Mouse (Mus musculus) forebrain, postnatal 0 days (tissue): Measurements from ENCODE around the gene Dhh. TPM values are rescaled to one million over a fixed set of nuclear protein-coding genes. Genes with fewer than 3 reads are reported as not detected.

ENCODE experiments used
- ATAC-seq: fragments of 200-750 bp; cut with Nextera tagmentation; 2 replicates; pipeline ENCODE4 v1.8.0; 2017; ENCODE audit warnings: mild to moderate bottlenecking, moderate library complexity
- DNase-seq: peaks from one replicate; pipeline ENCODE4 v3.0.0-alpha.2; 2015
- H3K27ac ChIP-seq: fragments of 300-500 bp; sonication (generic); 2 replicates; pipeline ENCODE4 v1.5.1; 2014; ENCODE audit warnings: low read depth, mild to moderate bottlenecking, antibody characterized with exemption, low read length, moderate library complexity, mixed read lengths
- H3K27me3 ChIP-seq: fragments of 300-500 bp; sonication (generic); 2 replicates; pipeline ENCODE4 v1.6.1; 2014; ENCODE audit warnings: mild to moderate bottlenecking, low read length, mixed read lengths; ENCODE audit not compliant: insufficient read depth
- H3K36me3 ChIP-seq: fragments of 300-500 bp; sonication (generic); 2 replicates; pipeline ENCODE4 v1.6.1; 2014; ENCODE audit warnings: mild to moderate bottlenecking, moderate library complexity; ENCODE audit not compliant: insufficient read depth
- H3K4me1 ChIP-seq: fragments of 300-500 bp; sonication (generic); 2 replicates; pipeline ENCODE4 v1.6.1; 2014; ENCODE audit warnings: antibody characterized with exemption; ENCODE audit not compliant: insufficient read depth
- H3K4me2 ChIP-seq: fragments of 300-500 bp; sonication (generic); 2 replicates; pipeline ENCODE4 v1.6.1; 2014; ENCODE audit warnings: low read depth, mild to moderate bottlenecking, moderate library complexity
- H3K4me3 ChIP-seq: fragments of 300-500 bp; sonication (generic); 2 replicates; pipeline ENCODE4 v1.5.1; 2014; ENCODE audit warnings: low read depth, low read length, mixed read lengths
- H3K9ac ChIP-seq: fragments of 300-500 bp; sonication (generic); 2 replicates; pipeline ENCODE4 v1.6.1; 2014; ENCODE audit warnings: mild to moderate bottlenecking
- H3K9me3 ChIP-seq: fragments of 300-500 bp; sonication (generic); 2 replicates; pipeline ENCODE4 v1.6.1; 2016; ENCODE audit warnings: low read length
- CTCF ChIP-seq: sonication (generic); IDR thresholded peaks from 2 replicates; pipeline ENCODE4 v1.5.1; 2016; ENCODE audit warnings: antibody characterized with exemption, control low read depth, low read depth
- WGBS: fragments of 180-500 bp; shearing (Covaris S2); extraction: QIAGEN DNeasy Blood & Tissue Kit; methylation state at CpG from one replicate; pipeline ENCODE4 v1.1.7; 2014; 5-methylcytosine and 5-hydroxymethylcytosine counted together
- polyA plus RNA-seq: library from polyadenylated mRNA; unstranded; fragments of >200 nt; fragmentation: Nextera tagmentation; extraction: Ambion mirVana; gene quantifications from 2 replicates; pipeline ENCODE4 v1.2.1, GENCODE M21; 2015
- total RNA-seq: library from RNA; depleted of rRNA; stranded (reverse); fragments of >200 nt; gene quantifications from 2 replicates; pipeline ENCODE4 v1.2.3, GENCODE M21; 2014; rRNA removed

Dhh gene
- total RNA-seq (0.15 and 0.76 TPM in 2 replicates), polyA plus RNA-seq (0.25 and 0.58 TPM in 2 replicates)

GRCm38 (mm10) chr15:98897928-98898800 lies at the start of gene Dhh:
Gene Dhh, minus strand, starts transcription at chr15:98898540.
- Histone ChIP-seq H3K27me3 (peaks cover 54% of the 10 kb centered on the region), H3K9ac (no peak within 1 kb of the TSS), H3K4me1 (0 out of 2 replicates have a peak, but pooled peaks cover 3% of the 10 kb centered on the region), H3K36me3 (0 out of 2 replicates have a peak, but pooled peaks cover 3% of the 10 kb centered on the region), H3K4me3 (peak within 1 kb of the TSS; percentile 5; the same call in 1 of the 2 replicates), H3K4me2 (peak within 1 kb of the TSS; percentile 34), H3K9me3 (no peaks in the 10 kb centered on the region), H3K27ac (no peak within 1 kb of the TSS)
- DNase-seq, result no peak
- 2% methylated on average over 40 of the region's 41 CpGs for WGBS
- no peak for ATAC-seq
- no peak for TF ChIP-seq CTCF

GRCm38 (mm10) chr15:98947884-98948283 lies 49.5 kb upstream of the Dhh start:
- H3K4me2 ChIP-seq, result peak overlapping the region; percentile 70
- no peaks in the 10 kb centered on the region for H3K27me3 ChIP-seq
- TF ChIP-seq CTCF, result no peak
- ATAC-seq, result no peak
- H3K27ac ChIP-seq, result peak overlapping the region; percentile 45; the same call in 1 of the 2 replicates
- H3K36me3 ChIP-seq, result peaks cover 9% of the 10 kb centered on the region
- WGBS, result 34% methylated on average over 3 of the region's 3 CpGs
- H3K4me3 ChIP-seq, result peak overlapping the region; percentile 7; the same call in 1 of the 2 replicates
- no peaks in the 10 kb centered on the region for H3K4me1 ChIP-seq
- peak; percentile 46 for DNase-seq
- peak overlapping the region; percentile 61; the same call in 1 of the 2 replicates for H3K9ac ChIP-seq
- no peaks in the 10 kb centered on the region for H3K9me3 ChIP-seq

DNA sequence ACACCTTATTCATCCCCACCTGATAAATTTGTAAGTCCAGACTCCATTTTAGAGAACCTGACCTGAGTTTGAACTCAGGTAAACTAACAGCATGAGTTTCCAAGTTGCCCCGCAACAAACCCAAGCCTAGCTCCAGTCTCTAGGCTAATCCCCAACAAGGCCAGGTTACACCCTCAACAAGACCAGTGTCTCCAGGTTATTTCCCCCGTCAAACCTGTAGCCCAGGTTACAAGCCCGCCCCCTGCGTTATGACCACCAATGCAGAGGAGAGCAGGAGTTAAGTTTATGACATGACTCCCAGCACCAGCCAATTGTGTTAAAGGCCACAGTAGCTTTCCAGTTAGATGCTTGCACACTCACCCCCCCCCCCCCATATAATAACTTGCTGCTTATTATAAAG lies 44.8 kb upstream of the Dhh start:
- DNase-seq, result no peak
- 78% methylated on average over 4 of the region's 4 CpGs for WGBS

DNA sequence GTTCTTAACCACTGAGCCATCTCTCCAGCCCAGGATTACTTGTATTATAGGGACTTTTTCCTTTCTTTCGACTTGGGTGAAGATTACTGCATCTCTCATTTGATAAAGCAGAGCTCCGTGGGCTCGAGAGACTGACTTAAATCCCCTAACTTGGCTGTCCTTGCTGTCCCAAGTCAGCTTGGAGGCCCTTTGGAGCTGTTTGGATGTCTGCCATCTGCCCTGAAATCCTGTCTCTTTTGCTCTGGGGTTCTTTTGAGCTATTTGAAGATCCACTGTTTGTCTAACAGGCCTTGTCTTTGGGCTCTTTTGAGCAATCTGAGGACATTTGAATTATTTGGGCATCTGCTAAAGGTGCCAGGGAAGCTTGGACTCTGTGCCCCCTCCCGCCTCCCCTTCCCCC lies 43.7 kb upstream of the Dhh start:
- Histone ChIP-seq H3K27ac (no peak overlapping the region), H3K9me3 (no peaks in the 10 kb centered on the region), H3K9ac (no peak overlapping the region), H3K4me1 (no peaks in the 10 kb centered on the region), H3K27me3 (no peaks in the 10 kb centered on the region), H3K4me3 (no peak overlapping the region), H3K4me2 (no peak overlapping the region), H3K36me3 (no peaks in the 10 kb centered on the region)
- ATAC-seq (no peak), DNase-seq (no peak)
- 71% methylated on average over 4 of the region's 4 CpGs for WGBS
- TF ChIP-seq CTCF, result no peak

More for the DNA sequence above, 44.8 kb upstream of the Dhh start:
- no peaks in the 10 kb centered on the region for H3K27me3 ChIP-seq
- TF ChIP-seq CTCF, result no peak
- no peak overlapping the region for H3K4me2 ChIP-seq
- no peak overlapping the region for H3K4me3 ChIP-seq
- ATAC-seq, result no peak
- H3K27ac ChIP-seq, result no peak overlapping the region
- H3K9me3 ChIP-seq, result no peaks in the 10 kb centered on the region
- H3K4me1 ChIP-seq, result no peaks in the 10 kb centered on the region
- no peak overlapping the region for H3K9ac ChIP-seq
- no peaks in the 10 kb centered on the region for H3K36me3 ChIP-seq

- Histone ChIP-seq H3K4me1 (no peaks in the 10 kb centered on the region), H3K4me2 (no peak overlapping the region), H3K9me3 (no peaks in the 10 kb centered on the region), H3K9ac (no peak overlapping the region), H3K4me3 (no peak overlapping the region), H3K36me3 (no peaks in the 10 kb centered on the region), H3K27me3 (no peaks in the 10 kb centered on the region), H3K27ac (no peak overlapping the region)
- WGBS, result 88% methylated on average over 2 of the region's 2 CpGs
- TF ChIP-seq CTCF, result no peak
- DNase-seq (no peak), ATAC-seq (no peak)
Measured at GRCm38 (mm10) chr15:98941539-98941938, 43.2 kb upstream of the Dhh start.

GRCm38 (mm10) chr15:98940816-98941215 lies 42.5 kb upstream of the Dhh start:
- Histone ChIP-seq H3K4me1 (no peaks in the 10 kb centered on the region), H3K36me3 (no peaks in the 10 kb centered on the region), H3K9ac (no peak overlapping the region), H3K4me3 (no peak overlapping the region), H3K27me3 (no peaks in the 10 kb centered on the region), H3K9me3 (no peaks in the 10 kb centered on the region), H3K4me2 (no peak overlapping the region), H3K27ac (no peak overlapping the region)
- no peak for TF ChIP-seq CTCF
- WGBS, result 33% methylated on average over 10 of the region's 10 CpGs
- DNase-seq (no peak), ATAC-seq (no peak)

DNA sequence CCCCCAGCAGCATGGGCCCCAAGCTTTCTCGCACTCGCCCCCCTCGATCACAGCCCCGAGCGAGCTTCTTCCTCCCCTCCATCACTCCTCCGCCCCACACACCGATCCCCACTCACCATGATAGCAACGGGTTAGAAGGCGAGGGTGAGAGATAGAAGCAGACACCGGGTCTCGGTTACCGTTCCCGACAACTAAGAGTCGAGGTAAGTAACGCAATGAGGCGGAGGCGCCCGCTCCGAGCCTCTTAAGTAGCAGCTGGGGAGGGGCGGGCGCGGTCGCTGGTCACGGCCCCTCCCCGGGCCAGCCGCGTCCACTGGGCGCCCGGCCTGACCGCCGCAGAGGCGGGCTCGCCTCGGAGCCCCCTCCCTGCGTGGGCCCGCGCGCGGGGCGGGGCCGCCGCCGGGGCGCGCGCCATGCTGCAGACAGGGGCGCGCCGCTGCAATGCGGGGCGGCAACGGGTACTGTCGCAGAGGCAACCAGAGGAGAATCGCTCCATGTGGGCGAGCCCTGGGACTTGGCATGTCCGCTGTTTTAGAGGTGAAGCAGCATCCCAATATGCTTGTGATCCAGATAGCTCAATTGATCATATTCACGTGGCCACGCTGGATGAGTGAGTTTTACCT lies 36.0 kb upstream of the Dhh start, which contains the start of gene Tuba1b:
TSS of gene Tuba1b (minus strand) at position 349 of the 623 bp plus-strand sequence.
- 6% methylated on average over 55 of the region's 58 CpGs for WGBS
- DNase-seq, result peak; percentile 95
- Histone ChIP-seq H3K4me2 (peak within 1 kb of the TSS; percentile 93), H3K27ac (peak within 1 kb of the TSS; percentile 98), H3K4me1 (0 out of 2 replicates have a peak, but pooled peaks cover 4% of the 10 kb centered on the region), H3K36me3 (0 out of 2 replicates have a peak, but pooled peaks cover 4% of the 10 kb centered on the region), H3K27me3 (no peaks in the 10 kb centered on the region), H3K9me3 (no peaks in the 10 kb centered on the region), H3K4me3 (peak within 1 kb of the TSS; percentile 79), H3K9ac (peak within 1 kb of the TSS; percentile 85)
- ATAC-seq, result peak; percentile 90
- no peak; the same call in 1 of the 2 replicates for TF ChIP-seq CTCF
